Mouse (Mus musculus) lung, postnatal 36 days (tissue): Measurements from ENCODE around the gene Cd200r4.
A peak's percentile ranks its signal among the peaks of the same experiment; 100 is the strongest.

Experiments
- DNase-seq: peaks from one replicate; pipeline ENCODE4 v3.0.0; 2022; ENCODE audit warnings: mixed read lengths

Cd200r4 gene

GRCm38 (mm10) chr16:44811544-44811943 is at the start of gene Cd200r4:
Gene Cd200r4, plus strand, starts transcription at chr16:44811733.
- peak; percentile 42 for DNase-seq

- DNase-seq: no peak
These were observed 49.7 kb upstream of the Cd200r4 start for GRCm38 (mm10) chr16:44761811-44762210.

- DNase-seq: no peak
These were observed 45.8 kb upstream of the Cd200r4 start, which contains the start of gene Cd200r1 for GRCm38 (mm10) chr16:44765555-44766319. Gene Cd200r1, plus strand, starts transcription at chr16:44765736.

- DNase-seq: no peak
These were observed 45.1 kb upstream of the Cd200r4 start for GRCm38 (mm10) chr16:44766320-44766892.

GRCm38 (mm10) chr16:44767506-44767905 is 44.0 kb upstream of the Cd200r4 start:
- DNase-seq: no peak

- DNase-seq: no peak
These were observed 43.6 kb upstream of the Cd200r4 start for GRCm38 (mm10) chr16:44767967-44768366.

GRCm38 (mm10) chr16:44772577-44772976 is 39.0 kb upstream of the Cd200r4 start:
- DNase-seq: no peak

- peak; percentile 56 for DNase-seq
These were observed 37.9 kb upstream of the Cd200r4 start for GRCm38 (mm10) chr16:44773673-44774072.

- no peak for DNase-seq
These were observed 37.3 kb upstream of the Cd200r4 start for GRCm38 (mm10) chr16:44774201-44774600.

- DNase-seq: peak; percentile 70
These were observed 32.9 kb upstream of the Cd200r4 start for GRCm38 (mm10) chr16:44778538-44779147.

- DNase-seq: no peak
These were observed 32.0 kb upstream of the Cd200r4 start for GRCm38 (mm10) chr16:44779494-44779893.

- DNase-seq: no peak
These were observed 30.8 kb upstream of the Cd200r4 start for GRCm38 (mm10) chr16:44780751-44781150.

GRCm38 (mm10) chr16:44786934-44787333 is 24.6 kb upstream of the Cd200r4 start:
- no peak for DNase-seq

GRCm38 (mm10) chr16:44794416-44794815 is 17.1 kb upstream of the Cd200r4 start:
- DNase-seq: no peak

- DNase-seq: no peak
These were observed 5.6 kb upstream of the Cd200r4 start for GRCm38 (mm10) chr16:44805976-44806375.

GRCm38 (mm10) chr16:44810223-44810622 is 1.3 kb upstream of the Cd200r4 start:
- DNase-seq: peak; percentile 34

- no peak for DNase-seq
These were observed 1.0 kb downstream of the Cd200r4 start for GRCm38 (mm10) chr16:44812468-44813065.

- DNase-seq: no peak
These were observed 6.5 kb downstream of the Cd200r4 start for GRCm38 (mm10) chr16:44818010-44818409.

GRCm38 (mm10) chr16:44820545-44820944 is 9.0 kb downstream of the Cd200r4 start:
- DNase-seq: no peak

GRCm38 (mm10) chr16:44832286-44832685 is 20.8 kb downstream of the Cd200r4 start:
- no peak for DNase-seq

GRCm38 (mm10) chr16:44833189-44833588 is 21.7 kb downstream of the Cd200r4 start:
- DNase-seq: peak; percentile 3

- peak; percentile 4 for DNase-seq
These were observed 55.3 kb downstream of the Cd200r4 start, which contains the start of gene Cd200r2 for GRCm38 (mm10) chr16:44866797-44867196. Gene Cd200r2, plus strand, starts transcription at chr16:44867097.

GRCm38 (mm10) chr16:44875178-44875577 is 63.6 kb downstream of the Cd200r4 start:
- peak; percentile 1 for DNase-seq
